Mouse (Mus musculus): ENCODE measurements around the gene Anks1b. TPM values are rescaled to one million over a fixed set of nuclear protein-coding genes. Genes with fewer than 3 reads are reported as not detected.

Gene Anks1b
- polyA plus RNA-seq, 1 experiment from 2014 or later = 0.21 TPM

- Histone ChIP-seq H3K4me1 (ENCODE audit: insufficient read depth, low read depth, low read length) (no peaks in the 10 kb centered on the region), H3K27ac (ENCODE audit: low read length) (no peak overlapping the region), H3K9me3 (ENCODE audit: low read length) (no peaks in the 10 kb centered on the region), H3K4me3 (ENCODE audit: low read depth, low read length) (no peak overlapping the region), H3K36me3 (ENCODE audit: insufficient read depth, low read length) (no peaks in the 10 kb centered on the region), H3K4me2 (replicated peaks; ENCODE audit: low read depth, low read length) (no peak overlapping the region), H3K9ac (replicated peaks; ENCODE audit: low read depth) (no peak overlapping the region), H3K27me3 (replicated peaks; ENCODE audit: insufficient read depth, low read length) (no peaks in the 10 kb centered on the region)
- ATAC-seq (no peak), DNase-seq (ENCODE audit: low spot score) (no peak)
- TF ChIP-seq CTCF (IDR thresholded peaks at IDR 0.05) = no peak
- no peak for TF ChIP-seq EP300 (IDR thresholded peaks at IDR 0.05)
- WGBS = 56% methylated on average over 1 of the region's 1 CpGs
These were observed 568.3 kb downstream of the Anks1b start for GRCm38 (mm10) chr10:90441656-90442055.

- Histone ChIP-seq H3K9me3 (ENCODE audit: low read length) (no peaks in the 10 kb centered on the region), H3K36me3 (ENCODE audit: insufficient read depth, low read length) (no peaks in the 10 kb centered on the region), H3K27ac (ENCODE audit: low read length) (no peak overlapping the region), H3K4me3 (ENCODE audit: low read depth, low read length) (no peak overlapping the region), H3K9ac (replicated peaks; ENCODE audit: low read depth) (no peak overlapping the region), H3K4me1 (ENCODE audit: insufficient read depth, low read depth, low read length) (no peaks in the 10 kb centered on the region), H3K4me2 (replicated peaks; ENCODE audit: low read depth, low read length) (no peak overlapping the region), H3K27me3 (replicated peaks; ENCODE audit: insufficient read depth, low read length) (no peaks in the 10 kb centered on the region)
- WGBS = 78% methylated on average over 2 of the region's 2 CpGs
- ATAC-seq (no peak), DNase-seq (ENCODE audit: low spot score) (no peak)
- TF ChIP-seq CTCF (IDR thresholded peaks at IDR 0.05) (no peak), EP300 (IDR thresholded peaks at IDR 0.05) (no peak)
These were observed 591.6 kb downstream of the Anks1b start for GRCm38 (mm10) chr10:90464906-90465305.

GRCm38 (mm10) chr10:90465426-90465825, 592.1 kb downstream of the Anks1b start:
- H3K27ac ChIP-seq (ENCODE audit: low read length) = no peak overlapping the region
- H3K27me3 ChIP-seq (replicated peaks; ENCODE audit: insufficient read depth, low read length) = no peaks in the 10 kb centered on the region
- H3K4me3 ChIP-seq (ENCODE audit: low read depth, low read length) = no peak overlapping the region
- DNase-seq (ENCODE audit: low spot score) (no peak), ATAC-seq (no peak)
- H3K4me1 ChIP-seq (ENCODE audit: insufficient read depth, low read depth, low read length) = no peaks in the 10 kb centered on the region
- 82% methylated on average over 6 of the region's 6 CpGs for WGBS
- H3K4me2 ChIP-seq (replicated peaks; ENCODE audit: low read depth, low read length) = no peak overlapping the region
- H3K36me3 ChIP-seq (ENCODE audit: insufficient read depth, low read length) = no peaks in the 10 kb centered on the region
- H3K9me3 ChIP-seq (ENCODE audit: low read length) = no peaks in the 10 kb centered on the region
- no peak overlapping the region for H3K9ac ChIP-seq (replicated peaks; ENCODE audit: low read depth)
- no peak for TF ChIP-seq EP300 (IDR thresholded peaks at IDR 0.05)
- TF ChIP-seq CTCF (IDR thresholded peaks at IDR 0.05) = no peak

- TF ChIP-seq EP300 (IDR thresholded peaks at IDR 0.05) (no peak), CTCF (IDR thresholded peaks at IDR 0.05) (no peak)
- Histone ChIP-seq H3K36me3 (ENCODE audit: insufficient read depth, low read length) (no peaks in the 10 kb centered on the region), H3K27ac (ENCODE audit: low read length) (no peak overlapping the region), H3K9ac (replicated peaks; ENCODE audit: low read depth) (no peak overlapping the region), H3K4me2 (replicated peaks; ENCODE audit: low read depth, low read length) (no peak overlapping the region), H3K4me1 (ENCODE audit: insufficient read depth, low read depth, low read length) (no peaks in the 10 kb centered on the region), H3K27me3 (replicated peaks; ENCODE audit: insufficient read depth, low read length) (no peaks in the 10 kb centered on the region), H3K9me3 (ENCODE audit: low read length) (no peaks in the 10 kb centered on the region), H3K4me3 (ENCODE audit: low read depth, low read length) (no peak overlapping the region)
- DNase-seq (ENCODE audit: low spot score) (no peak), ATAC-seq (no peak)
- WGBS = 46% methylated on average over 1 of the region's 1 CpGs
These were observed 594.2 kb downstream of the Anks1b start for GRCm38 (mm10) chr10:90467546-90467945.

GRCm38 (mm10) chr10:90493436-90493835, 620.1 kb downstream of the Anks1b start:
- no peak overlapping the region for H3K4me3 ChIP-seq (ENCODE audit: low read depth, low read length)
- ATAC-seq (no peak), DNase-seq (ENCODE audit: low spot score) (no peak)
- 58% methylated on average over 7 of the region's 7 CpGs for WGBS
- H3K27ac ChIP-seq (ENCODE audit: low read length) = no peak overlapping the region
- H3K9ac ChIP-seq (replicated peaks; ENCODE audit: low read depth) = no peak overlapping the region
- no peaks in the 10 kb centered on the region for H3K27me3 ChIP-seq (replicated peaks; ENCODE audit: insufficient read depth, low read length)
- TF ChIP-seq EP300 (IDR thresholded peaks at IDR 0.05) = no peak
- TF ChIP-seq CTCF (IDR thresholded peaks at IDR 0.05) = no peak
- H3K36me3 ChIP-seq (ENCODE audit: insufficient read depth, low read length) = no peaks in the 10 kb centered on the region
- no peak overlapping the region for H3K4me2 ChIP-seq (replicated peaks; ENCODE audit: low read depth, low read length)
- H3K9me3 ChIP-seq (ENCODE audit: low read length) = no peaks in the 10 kb centered on the region
- no peaks in the 10 kb centered on the region for H3K4me1 ChIP-seq (ENCODE audit: insufficient read depth, low read depth, low read length)

- no peak overlapping the region for H3K4me3 ChIP-seq (ENCODE audit: low read depth, low read length)
- DNase-seq (ENCODE audit: low spot score) (no peak), ATAC-seq (no peak)
- WGBS = 67% methylated on average over 3 of the region's 3 CpGs
- no peak overlapping the region for H3K4me2 ChIP-seq (replicated peaks; ENCODE audit: low read depth, low read length)
- H3K27ac ChIP-seq (ENCODE audit: low read length) = no peak overlapping the region
- H3K4me1 ChIP-seq (ENCODE audit: insufficient read depth, low read depth, low read length) = no peaks in the 10 kb centered on the region
- no peaks in the 10 kb centered on the region for H3K27me3 ChIP-seq (replicated peaks; ENCODE audit: insufficient read depth, low read length)
- H3K36me3 ChIP-seq (ENCODE audit: insufficient read depth, low read length) = no peaks in the 10 kb centered on the region
- H3K9me3 ChIP-seq (ENCODE audit: low read length) = no peaks in the 10 kb centered on the region
- TF ChIP-seq EP300 (IDR thresholded peaks at IDR 0.05) (no peak), CTCF (IDR thresholded peaks at IDR 0.05) (no peak)
- H3K9ac ChIP-seq (replicated peaks; ENCODE audit: low read depth) = no peak overlapping the region
These were observed 620.8 kb downstream of the Anks1b start for GRCm38 (mm10) chr10:90493996-90494642.

Data from lung, postnatal 0 days (tissue).